Mouse (Mus musculus): Measurements from ENCODE around the gene Ptprcap. TPM values are rescaled to one million over a fixed set of nuclear protein-coding genes. Genes with fewer than 3 reads are reported as not detected.
"Not testable (repeated sequence)": the region's sequence is repeated elsewhere in the genome, so short reads cannot be mapped to it uniquely, and the experiment has no call there.

Ptprcap gene
- total RNA-seq, 2 experiments from 2014 or later = 1.2 to 1.6 TPM

GRCm38 (mm10) chr19:4125268-4125667 is 28.1 kb upstream of the Ptprcap start:
- intact Hi-C loops (cut with DNase I); DNase-seq: not testable (repeated sequence)

GRCm38 (mm10) chr19:4125741-4126696 is 27.4 kb upstream of the Ptprcap start, which contains the start of gene Aip:
TSS of gene Aip (minus strand) at chr19:4125858.
- intact Hi-C loops (cut with DNase I) = no loop called here
- DNase-seq = peak; percentile 99

DNA sequence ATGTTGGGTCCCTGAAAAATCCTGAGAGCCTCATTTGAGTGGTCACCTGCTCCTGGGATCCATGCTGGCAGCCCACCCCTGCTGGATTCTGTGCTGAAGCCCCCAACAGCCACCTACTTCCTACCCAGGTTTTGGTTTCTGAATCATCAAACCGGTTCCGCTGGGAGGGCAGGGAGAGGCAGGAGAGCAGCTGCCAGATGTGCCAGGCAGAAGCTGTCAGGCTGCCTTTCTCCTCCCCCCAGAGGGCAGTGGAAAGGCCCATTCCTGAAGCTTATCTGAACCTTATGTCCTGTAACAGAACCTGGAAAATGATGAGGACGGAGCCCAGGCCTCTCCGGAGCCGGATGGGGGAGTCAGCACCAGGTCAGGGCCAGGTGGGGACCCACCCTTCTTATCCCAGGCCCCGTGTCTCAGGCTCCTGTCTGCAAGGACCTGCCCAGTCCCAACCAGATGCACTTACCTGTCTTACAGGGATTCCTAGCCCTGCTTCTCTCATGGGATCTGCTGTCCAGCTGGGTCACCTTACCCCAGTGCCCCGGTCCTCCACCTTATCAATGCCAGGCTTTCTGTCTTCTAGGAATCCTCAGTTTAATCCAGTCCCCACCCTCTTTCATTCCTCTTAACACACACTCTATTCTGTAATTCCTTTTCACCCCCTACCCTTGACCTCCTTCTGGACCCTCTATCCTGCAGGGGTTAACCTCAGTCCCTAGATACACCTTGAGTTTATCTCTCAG is 26.5 kb upstream of the Ptprcap start:
- intact Hi-C loops (cut with DNase I) = no loop called here
- DNase-seq = no peak

DNA sequence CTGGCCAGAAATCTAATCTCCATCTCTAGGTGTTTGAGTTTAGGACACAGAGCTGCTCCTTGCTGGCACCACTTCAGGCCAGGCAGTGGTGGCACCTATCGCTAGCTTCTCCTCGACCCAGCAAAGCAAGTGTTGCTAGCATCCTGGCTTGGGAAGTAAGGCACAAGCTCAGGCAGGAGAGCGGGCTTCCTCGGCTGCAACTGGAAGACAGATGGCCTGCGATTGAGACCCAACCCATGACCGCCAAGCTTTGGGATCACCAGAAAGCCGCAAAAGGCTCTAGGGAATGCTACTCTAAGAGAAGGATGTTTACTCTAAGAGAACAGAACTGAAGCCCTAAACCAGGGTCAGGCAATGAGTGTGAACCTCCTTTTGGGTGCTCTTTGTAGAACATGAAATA is 23.9 kb upstream of the Ptprcap start:
- no peak for DNase-seq
- intact Hi-C loops (cut with DNase I) = no loop called here

GRCm38 (mm10) chr19:4130106-4130505 is 23.3 kb upstream of the Ptprcap start:
- DNase-seq = no peak
- intact Hi-C loops (cut with DNase I) = no loop called here

- intact Hi-C loops (cut with DNase I) = no loop called here
These were observed 22.3 kb upstream of the Ptprcap start for GRCm38 (mm10) chr19:4131075-4131474.

DNA sequence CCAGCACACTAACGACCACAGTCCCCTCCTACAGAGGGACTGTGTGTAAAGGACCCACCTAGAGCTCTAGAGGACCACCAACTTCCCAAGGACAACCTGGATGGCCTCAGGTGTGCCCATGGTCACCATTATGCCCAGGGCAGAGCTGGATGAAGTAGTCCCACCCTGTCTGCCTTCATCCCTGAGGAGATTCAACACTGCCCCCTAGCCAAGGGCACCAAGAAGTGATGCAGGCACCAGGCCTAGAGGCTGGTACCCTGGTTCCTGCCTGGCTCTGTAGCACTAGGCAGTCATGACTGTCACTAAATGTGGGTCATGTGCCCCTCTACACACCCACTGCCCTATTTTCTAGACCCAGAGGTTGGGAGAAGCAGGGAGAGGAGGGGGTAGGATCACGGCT is 21.6 kb upstream of the Ptprcap start:
- DNase-seq = no peak
- intact Hi-C loops (cut with DNase I) = no loop called here

More at GRCm38 (mm10) chr19:4131075-4131474, 22.3 kb upstream of the Ptprcap start:
- DNase-seq = no peak

- no peak for DNase-seq
- intact Hi-C loops (cut with DNase I) = no loop called here
These were observed 19.1 kb upstream of the Ptprcap start for GRCm38 (mm10) chr19:4134354-4134753.

DNA sequence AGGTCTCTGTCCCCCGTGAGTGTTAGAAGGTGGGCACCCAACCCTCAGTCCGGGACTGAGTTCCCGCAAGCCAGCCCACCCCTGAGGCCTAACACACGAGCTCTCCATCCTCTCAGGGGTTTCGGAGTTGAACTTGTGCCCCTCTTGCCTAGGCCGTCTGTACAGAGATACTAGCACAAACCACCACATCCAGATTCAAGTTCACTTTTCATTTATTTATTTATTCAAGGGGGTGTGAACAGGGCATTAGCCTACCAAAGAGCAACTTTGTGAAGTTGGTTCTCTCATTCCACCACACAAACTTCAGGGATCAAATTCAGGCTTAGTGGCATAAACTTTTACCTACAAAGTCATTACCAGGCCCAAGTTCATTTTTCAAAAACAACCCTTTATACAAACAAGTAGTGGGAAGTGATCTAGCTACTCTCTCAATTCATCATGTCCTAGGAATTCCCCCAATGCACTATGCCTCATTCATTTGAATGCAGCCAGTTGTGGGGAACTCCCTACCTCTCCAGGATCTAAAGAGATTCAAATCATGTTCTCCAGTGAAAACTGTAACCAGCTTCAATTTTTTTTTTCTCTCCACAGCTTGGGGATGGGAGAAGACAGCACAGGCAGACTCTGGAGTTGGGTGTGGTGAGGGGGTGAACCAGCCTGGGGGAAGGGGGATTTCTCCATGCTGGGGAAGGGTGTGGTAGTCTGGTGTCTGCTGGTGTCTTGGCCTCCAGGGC is 18.0 kb upstream of the Ptprcap start:
- intact Hi-C loops (cut with DNase I); DNase-seq: not testable (repeated sequence)

- DNase-seq; intact Hi-C loops (cut with DNase I): not testable (repeated sequence)
These were observed 17.4 kb upstream of the Ptprcap start for GRCm38 (mm10) chr19:4135963-4136345.

DNA sequence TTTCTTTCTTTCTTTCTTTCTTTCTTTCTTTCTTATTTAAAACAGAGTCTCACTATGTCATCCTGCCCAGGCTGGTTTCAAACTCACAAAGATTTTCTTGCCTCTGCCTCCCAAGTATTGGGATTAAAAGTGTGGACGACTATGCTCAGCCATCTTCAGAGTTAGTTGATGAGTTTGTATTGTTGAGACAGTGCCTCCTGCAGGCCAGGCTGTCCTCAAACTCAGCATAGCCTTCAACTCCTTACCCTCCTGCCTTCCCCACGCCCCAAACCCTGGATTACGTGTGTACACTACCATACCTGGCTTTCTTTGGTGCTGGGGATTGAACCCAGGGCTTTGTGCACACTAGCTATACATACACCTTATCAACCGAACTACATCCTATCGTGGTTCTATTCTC is 16.9 kb upstream of the Ptprcap start:
- DNase-seq = no peak
- intact Hi-C loops (cut with DNase I) = no loop called here

DNA sequence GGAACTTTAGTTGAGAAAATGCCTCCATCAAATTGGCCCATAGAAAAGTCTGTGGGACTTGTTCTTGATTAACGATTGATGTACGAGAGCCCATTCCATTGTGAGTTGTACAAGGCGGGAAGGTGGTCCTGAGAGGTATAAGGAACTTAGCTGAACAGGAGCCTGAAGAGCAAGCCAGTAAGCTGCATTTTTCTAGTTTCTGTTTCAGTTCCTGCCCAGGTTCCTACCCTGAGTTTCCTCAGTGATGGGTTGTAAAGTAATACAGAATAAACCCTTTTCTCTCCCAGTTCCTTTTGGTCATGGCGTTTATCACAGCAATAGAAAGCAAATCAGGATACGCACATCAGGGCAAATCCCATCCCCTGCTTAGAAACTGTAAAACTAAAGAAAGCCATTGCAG is 15.5 kb upstream of the Ptprcap start:
- DNase-seq = no peak
- intact Hi-C loops (cut with DNase I) = no loop called here

DNA sequence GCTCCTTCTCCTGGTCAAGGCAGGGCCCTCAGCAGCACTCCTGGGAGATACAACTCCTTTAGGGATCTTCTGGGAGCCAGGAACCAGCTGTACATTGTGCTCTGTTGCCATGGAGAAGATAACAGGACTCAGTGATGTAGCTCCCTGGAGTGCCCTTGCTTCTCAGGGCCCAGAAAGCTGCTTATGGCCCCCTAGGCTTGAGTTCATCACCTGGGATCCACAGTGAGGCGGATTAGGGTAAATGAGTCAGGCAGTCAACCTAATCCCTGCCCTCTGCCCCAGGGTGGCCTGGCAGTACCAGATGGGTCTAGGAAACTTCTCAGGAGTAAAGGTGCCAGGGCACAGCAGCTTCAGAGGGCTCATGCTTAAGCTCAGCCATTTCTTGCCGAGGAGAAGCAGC is 14.0 kb upstream of the Ptprcap start, which contains the start of gene Gpr152:
Gene Gpr152, plus strand, starts transcription at position 342 of the 400 bp plus-strand sequence.
- DNase-seq = no peak
- intact Hi-C loops (cut with DNase I) = no loop called here

GRCm38 (mm10) chr19:4140147-4140546 is 13.3 kb upstream of the Ptprcap start:
- intact Hi-C loops (cut with DNase I) = no loop called here

GRCm38 (mm10) chr19:4142416-4143173 is 10.8 kb upstream of the Ptprcap start:
- DNase-seq = peak; percentile 44
- intact Hi-C loops (cut with DNase I) = no loop called here

More at GRCm38 (mm10) chr19:4140147-4140546, 13.3 kb upstream of the Ptprcap start:
- no peak for DNase-seq

DNA sequence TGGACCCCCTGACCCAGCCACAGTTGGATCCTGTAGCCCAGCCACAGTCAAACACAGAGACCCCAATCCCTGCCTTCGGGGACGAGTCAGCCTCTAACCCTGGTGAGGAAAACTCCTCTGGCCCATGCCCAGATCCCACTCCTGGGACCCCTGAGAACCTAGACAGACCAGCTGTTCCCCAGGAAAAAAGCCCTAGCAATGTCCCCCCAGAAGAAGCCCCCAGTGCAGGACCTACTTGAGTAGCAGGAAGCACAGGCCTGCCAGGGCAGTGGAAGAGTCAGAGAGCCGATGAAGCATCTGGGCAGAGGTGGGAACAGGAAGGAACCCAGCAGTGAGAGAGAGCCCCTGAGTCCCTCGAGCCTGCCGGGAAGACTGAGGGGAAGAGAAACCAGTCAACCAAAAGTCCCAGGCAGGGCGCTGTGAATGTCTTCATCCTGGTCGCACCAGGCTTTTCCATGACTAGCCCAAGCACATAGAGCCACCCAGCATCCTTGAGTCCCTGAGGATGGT is 9.6 kb upstream of the Ptprcap start, which contains the start of gene Cabp4:
Gene Cabp4, minus strand, starts transcription at position 275 of the 510 bp plus-strand sequence.
- intact Hi-C loops (cut with DNase I) = no loop called here

DNA sequence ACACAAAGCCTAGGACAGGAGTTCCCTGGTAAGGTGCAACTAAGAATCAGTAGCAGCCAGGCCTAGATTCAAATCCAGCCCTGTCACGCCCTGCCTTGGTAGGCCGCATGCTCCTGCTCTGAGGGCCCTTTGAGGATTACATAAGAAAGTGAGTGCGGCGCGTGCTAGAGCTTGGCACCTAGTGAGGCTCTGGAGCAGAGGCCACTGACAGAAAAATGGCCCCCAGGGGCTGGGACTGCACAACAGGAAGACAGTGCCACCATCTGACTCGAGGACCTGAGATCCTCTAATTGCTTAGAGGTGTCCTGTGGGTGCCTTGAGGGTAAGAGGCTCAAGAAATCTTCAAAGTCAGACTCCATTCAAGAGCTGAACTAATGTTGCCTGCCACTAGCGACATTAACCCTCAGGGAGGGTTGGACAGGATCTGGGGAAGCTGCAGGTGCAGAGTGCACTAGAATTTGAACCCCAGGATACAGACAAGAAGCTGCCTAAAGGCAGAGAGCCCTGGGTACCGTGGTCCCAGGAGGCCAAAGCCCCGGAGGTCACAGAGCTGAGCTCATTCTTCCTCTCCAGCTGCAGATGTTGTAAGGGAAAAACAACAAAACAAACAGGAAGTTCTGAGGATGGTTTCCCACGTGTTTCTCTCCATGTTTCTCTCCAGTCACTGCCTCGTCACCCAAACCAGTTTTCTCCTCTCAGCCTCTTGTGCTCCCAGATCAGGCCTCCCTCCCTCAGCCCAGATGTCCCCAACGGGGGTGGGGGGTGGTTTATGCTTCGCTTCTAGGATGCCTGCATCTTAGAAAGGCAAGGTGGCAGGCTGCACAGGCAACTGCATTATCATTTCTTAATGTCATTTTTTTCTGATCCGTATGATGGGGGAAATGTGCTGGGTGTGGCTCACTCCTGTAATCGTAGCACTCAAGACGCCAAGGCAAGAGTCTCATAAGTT is 8.6 kb upstream of the Ptprcap start:
- DNase-seq = no peak
- intact Hi-C loops (cut with DNase I) = no loop called here

More for the DNA sequence above, 9.6 kb upstream of the Ptprcap start, which contains the start of gene Cabp4:
- no peak for DNase-seq

DNA sequence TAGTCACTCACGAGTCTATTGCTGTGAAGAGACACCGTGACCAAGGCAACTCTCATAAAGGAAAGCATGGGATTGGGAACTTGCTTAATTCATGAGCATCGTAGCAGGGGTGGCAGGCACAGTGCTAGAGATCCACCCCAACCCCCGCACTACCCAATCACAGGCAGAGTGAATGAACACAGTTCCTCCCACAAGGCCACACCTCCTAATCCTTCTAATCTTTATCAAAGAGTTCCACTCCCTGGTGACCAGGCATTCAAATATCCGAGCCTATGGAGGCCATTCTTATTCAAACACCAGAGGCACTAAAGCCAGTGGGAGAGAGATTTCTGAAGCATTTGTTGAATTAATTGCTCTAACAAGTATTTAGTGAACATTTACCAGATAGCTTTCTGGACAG is 7.5 kb upstream of the Ptprcap start:
- no peak for DNase-seq
- intact Hi-C loops (cut with DNase I) = no loop called here
